Mouse (Mus musculus) urinary bladder, postnatal 14 days (tissue): Measurements from ENCODE around the gene Ccl1.

Experiments
- DNase-seq: peaks from one replicate; pipeline ENCODE4 v3.0.0; 2021; ENCODE audit warnings: low spot score

Gene Ccl1

DNA sequence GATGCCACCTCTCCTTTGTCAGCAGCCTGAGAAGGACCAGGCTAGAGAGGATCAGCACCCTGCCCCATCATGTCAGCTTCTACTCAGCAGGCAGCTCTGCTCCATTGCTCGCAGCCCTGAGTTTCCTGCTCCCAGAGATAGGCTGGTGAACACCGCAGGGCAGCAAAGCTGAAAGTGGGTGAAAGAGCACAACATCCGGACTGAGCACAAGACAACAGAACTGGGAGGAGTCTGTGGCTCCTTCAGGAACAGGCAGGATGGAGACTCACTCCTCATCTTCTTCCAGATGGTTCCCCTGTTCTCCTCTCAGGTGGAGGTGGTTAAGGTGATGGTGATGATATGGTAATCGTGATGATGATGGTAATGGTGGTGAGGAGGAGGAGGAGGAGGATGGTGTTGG is at the start of gene Ccl1:
Gene Ccl1, minus strand, starts transcription at position 101 of the 400 bp plus-strand sequence.
- DNase-seq: no peak

DNA sequence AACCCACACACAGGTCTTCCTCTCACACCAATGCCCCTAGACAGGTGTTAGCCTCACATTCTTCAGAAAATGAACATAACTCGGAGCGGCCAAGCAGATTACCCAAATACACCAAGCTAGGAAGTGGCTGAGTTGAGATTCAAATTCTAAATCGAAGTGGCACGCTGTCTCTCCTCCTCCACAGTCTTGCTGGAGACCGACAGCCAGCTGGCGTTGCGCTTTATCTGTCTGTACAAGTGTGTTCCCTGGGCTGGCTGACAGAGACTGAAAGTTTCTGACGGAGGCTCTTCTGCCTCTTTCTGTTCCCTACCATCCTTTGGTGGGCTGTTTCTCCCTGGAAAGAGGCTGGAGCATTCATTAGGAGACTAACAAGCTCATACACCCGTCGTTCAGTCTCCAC is 45.5 kb upstream of the Ccl1 start:
- DNase-seq: no peak

DNA sequence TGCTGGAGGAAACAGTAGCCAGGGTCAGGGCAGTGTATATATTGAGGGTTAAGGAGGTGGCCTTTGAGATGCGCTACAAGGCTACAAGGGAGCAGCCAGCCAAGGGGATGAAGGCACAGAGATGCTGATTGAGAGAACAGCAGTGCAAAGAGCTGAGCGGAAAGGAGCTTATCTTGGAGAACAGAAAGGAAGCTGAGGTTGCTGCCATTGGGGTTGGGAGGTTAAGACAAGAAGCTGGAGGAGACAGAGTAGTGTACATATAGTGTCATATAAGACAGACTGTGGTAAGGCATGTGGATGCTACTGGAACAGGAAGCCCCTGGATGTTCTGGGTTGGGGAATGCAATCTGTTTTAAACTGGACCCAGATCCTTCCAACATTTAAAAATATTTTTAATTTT is 35.4 kb upstream of the Ccl1 start:
- DNase-seq: no peak

DNA sequence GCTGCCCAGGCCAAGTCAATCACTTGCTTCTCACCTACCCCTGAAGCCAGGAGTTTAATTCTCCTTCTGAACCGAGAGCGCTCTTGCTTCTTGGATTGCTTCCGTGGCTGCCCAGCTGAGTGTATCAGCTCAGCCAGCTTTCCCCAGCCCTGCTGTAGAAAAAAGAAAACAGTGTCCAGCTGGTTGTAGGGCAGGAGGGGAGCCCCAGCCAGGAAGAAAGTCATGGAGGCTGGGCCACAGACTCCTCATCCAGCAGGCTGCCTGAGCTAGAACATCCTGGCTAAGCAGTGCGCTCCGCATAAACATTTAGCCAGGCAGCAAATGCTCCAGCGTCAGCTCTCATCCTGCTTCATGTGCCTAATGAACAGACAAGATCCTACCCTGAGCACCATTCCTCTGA is 34.9 kb upstream of the Ccl1 start:
- no peak for DNase-seq

DNA sequence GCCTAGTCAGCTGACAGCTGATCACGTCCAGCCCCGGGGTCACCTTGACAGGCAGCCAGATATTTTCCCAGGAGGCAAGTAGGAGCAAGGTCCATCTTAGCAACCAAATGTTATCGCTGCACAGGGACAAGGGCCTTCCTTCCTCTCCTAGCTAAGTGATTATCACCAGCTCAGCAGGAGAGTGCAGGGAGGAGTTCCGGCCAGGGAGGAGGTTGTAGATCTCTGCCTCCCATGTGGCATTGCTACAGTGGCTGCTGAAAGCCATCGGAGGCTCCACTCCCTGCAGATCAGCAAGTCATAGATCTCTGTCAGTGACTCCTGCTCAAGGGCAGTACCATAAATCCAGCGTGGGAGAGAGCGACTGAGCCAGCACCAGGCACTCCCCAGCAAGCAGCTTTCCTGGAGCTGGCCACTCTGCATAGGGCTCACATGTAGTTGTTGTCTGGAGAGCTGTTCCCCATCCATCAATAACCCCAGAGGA is 34.5 kb upstream of the Ccl1 start:
- DNase-seq: no peak

DNA sequence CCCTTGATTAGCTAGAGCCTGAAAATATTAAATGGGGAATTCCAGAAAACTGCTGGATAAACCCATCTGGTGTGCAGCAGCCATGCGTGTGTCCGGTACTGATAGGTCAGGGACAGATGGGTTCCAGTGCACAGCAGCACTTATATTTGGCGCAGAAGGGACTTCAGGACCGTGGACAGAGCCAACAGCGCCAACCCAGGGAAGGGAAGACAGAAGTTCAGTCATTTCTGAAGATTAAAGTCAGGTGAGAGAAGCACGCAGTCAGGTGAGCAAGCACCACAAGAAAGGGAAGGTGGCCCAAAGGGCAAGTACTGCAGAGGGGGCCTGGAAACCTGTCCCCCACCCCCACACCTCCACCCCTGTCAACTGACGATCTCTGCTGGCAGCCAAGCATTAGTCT is 7.7 kb upstream of the Ccl1 start:
- no peak for DNase-seq

DNA sequence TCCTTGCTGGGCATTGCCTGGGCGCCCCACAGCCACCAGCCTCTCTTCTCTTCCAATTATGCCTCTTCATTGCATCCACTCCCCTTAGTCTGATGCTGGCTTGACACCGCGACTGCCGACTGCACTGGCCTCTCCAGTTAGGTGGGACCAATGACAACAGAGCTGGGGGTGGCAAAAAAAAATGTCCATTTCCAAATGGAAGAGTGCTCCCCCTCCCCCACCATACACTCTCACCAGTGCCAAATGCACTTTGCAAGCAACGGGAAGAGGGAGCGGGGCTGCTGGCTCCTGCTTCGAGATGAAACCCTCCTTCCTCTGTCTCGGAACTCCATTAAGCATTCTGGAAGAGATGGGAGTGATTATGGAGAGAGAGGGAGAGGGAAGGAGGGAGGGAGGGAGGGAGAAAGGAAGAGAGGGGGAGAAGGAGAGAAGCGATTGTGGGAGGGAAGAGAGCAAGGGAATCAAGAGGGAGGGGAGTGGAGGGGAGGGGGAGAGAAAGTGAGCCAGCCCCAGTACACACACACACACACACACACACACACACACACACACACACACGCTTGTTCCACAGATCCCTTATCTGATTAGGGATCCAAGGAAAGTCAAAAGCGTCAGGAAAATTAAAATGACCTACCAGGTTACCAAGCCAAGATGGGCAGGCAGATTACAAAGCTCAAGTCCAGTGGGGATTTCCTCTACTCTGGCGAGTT is 5.0 kb upstream of the Ccl1 start:
- DNase-seq: no peak

DNA sequence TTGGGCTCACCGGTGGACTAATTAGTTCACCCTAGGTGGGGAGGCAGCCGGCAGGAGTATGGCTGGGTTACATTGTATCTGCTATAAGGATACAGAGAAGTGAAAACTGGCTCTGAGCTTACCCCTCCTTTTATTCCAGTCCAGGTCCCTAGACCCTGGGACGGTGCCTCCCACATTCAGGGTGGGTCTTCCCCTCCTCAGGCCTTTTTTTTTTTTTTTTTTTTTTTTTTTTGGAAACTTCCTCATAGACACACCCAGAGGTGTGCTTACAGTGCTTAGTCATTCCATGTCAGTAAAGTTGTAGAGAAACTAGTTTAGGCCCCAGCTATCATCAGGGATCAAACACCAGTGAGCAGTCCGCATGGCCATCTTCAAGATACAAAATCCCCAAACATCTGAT is 7.6 kb downstream of the Ccl1 start:
- no peak for DNase-seq

DNA sequence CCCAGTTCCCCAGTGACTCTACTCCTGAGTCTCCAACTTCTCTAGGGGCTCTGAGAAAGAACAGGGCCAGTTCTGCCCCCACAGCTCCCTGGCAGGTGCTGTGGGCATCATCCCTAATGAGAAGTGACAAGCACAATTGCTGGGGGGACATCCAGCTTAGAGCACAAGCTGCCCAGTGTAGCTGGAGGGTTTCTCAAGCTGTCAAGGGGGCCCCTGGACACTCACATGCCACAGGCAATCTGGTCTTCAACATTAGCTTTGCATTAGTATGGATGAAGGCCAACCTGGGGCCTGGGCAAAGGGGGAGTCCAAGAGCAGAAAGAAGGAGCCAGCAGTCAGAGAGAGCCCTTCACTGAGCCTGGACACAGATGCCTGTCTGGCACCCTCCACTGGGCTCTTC is 14.6 kb downstream of the Ccl1 start:
- no peak for DNase-seq

DNA sequence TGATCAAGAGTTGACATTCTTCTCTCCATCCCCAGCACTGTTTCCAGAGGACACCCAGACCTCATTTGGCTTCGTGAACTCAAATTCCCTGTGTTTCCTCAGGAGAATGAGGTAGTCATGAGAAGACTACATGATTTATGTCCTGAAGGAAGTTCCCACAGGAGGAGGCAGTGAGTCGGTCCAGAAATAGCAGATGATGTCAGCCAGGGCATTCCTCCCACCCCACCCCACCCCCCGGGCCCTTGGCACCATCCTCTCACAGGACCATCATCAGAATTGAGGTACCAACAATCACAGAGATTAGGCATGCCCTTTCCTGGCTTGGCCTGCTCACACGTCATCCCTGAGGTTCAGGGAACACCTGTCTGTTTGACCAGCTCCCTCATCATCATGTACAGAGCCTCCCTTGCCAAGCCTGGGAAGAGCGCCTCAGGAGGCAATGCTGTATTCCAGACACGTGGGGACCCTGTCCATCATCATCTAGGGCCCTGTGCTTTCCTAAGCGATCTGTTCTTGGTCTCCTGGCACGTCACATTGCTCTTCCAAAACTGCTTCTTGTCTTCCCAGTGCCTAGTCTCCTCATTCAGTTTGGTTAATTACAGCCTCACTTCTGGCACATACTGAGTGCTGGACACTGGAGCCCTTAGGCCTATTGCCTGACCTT is 31.2 kb downstream of the Ccl1 start:
- no peak for DNase-seq

DNA sequence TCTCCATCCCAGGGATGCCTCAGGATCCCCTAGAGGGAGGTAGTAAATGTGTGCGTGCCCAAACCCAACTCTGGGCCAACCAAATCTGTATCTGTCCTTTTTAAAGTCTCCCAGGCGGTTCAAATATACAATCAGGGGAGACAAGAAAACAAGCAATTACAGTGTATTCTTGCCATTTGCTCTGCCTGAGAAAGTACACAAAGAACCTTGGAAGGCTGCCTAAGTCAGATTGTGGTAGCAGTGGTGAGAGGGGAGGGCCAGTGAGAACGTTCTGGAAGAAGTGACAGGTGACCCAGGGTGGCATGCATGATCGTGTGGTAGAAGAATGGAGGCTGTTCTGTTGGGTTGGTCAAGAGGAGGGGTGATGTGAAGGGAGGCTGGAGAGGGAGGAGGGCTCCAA is 46.4 kb downstream of the Ccl1 start:
- no peak for DNase-seq

DNA sequence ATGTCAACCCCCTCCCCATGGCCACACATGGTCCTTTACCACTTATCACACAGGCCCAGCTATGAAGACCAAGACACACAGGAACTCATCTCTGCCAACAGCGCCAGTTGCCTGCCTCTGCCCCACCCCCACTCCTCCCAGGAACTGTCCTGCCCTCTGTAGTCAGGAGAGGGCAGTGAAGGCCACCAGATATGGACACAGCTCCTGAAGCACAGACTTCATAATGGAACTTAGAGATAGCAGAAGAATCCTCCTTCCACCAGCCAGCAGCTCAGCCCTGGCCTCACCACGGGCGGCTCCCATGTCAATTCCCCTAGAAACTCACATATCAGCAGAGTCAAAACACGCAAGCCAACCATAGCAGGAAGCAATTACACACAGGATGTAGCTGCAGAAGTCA is 49.9 kb downstream of the Ccl1 start:
- peak; percentile 17 for DNase-seq

DNA sequence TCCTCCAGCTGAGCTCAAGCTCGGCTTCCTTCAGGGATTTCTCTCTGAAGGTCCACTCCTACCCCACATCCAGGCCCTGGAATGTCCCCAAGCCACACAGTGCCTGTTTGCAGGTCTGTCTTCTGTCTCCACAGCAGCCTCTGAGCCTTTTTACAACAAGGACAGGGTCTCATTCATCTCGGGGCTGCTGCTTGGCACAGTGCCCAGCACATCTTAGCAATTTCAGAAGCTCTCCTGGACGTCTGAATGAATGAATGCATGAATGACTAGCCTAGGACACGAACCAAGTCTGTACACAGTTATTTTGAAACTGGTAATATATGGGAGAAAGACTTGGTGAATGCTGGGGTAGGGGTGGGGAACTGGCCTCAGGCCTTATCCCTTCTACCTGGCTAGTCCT is 52.1 kb downstream of the Ccl1 start:
- DNase-seq: no peak

DNA sequence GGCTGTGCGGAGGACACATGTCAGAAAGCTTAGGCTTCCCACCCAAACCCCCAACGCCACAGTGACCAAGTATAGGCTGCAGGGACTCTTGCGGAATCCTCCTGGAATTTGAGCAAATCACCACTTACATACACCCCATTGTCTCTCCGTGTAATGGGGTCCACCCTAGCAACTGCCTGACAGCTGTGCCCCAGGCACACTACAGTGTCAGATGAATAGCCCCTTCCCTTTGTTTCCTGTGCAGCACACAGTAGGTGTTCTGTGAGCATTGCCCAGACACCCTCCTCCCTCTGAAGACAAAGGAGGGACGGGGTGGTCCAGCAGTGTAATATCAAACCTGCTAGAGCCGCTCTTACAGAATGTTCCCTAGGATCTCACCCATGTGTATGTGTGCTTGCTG is 54.2 kb downstream of the Ccl1 start:
- no peak for DNase-seq

DNA sequence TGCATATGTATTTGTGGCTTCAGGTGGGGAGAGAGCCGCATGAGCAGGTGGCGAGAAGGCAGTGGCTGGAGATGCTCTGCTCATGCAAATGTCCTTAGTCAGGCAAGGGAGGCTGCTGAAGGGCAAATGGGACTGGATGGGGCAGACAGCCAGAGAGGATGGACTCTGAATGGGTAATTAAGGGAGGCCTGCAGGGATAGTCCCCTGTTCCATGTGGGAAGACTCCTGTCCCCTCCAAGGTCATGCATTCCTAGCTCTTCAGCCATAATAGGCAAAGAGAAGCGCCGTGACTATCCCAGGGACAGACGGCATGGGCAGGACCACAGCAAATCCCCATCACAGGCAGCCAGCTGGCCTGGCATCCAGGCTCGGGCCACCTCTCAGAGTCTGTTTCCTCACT is 55.5 kb downstream of the Ccl1 start:
- no peak for DNase-seq

DNA sequence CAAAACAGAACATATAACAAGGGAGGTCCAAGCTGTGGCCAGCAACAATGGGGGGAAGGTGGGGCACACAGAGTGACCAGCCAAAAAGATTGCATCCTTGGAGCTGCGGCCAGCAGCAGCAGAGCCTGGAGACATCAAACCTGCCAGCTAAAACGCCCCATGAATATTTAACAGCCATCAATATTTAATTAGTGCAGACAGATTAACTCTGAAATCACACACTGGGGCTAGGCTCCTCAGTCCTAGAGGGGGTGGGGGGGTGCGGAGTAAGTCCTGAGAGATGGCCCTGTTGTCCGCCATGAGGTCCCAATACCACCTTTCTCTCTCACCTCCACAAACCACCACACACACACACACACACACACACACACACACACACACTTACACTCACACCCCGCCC is 68.1 kb downstream of the Ccl1 start:
- DNase-seq: no peak

DNA sequence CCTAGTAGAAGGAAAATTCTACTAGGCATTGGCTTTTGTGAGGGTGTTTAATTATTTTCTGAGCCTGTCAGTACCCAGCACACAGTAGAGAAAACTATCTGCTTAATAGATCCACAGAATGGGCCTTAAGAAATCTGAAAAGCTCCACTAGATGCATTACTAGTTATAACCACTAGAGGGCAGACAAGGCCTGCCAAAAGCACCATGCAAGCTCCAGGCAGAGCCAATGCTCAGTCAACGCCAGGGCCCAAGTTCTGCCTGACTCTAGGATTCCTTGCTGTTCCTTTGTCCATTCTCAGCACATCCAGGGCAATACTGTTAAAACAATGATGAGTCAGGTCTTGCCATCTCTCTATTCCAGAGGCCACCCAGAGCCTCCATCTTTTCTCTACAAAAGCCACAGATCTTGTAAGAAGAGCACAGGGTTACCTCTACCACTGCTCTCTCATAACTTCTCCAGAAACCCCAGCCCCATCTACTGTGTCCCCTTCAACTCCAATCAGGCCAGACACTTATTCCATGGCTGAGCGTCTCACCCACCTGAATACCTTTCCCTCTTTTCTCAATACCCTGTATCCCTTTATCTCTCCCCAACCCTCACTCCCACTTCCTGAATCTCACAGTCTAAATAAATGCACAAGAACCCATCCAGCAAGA is 69.8 kb downstream of the Ccl1 start:
- DNase-seq: peak; percentile 12

DNA sequence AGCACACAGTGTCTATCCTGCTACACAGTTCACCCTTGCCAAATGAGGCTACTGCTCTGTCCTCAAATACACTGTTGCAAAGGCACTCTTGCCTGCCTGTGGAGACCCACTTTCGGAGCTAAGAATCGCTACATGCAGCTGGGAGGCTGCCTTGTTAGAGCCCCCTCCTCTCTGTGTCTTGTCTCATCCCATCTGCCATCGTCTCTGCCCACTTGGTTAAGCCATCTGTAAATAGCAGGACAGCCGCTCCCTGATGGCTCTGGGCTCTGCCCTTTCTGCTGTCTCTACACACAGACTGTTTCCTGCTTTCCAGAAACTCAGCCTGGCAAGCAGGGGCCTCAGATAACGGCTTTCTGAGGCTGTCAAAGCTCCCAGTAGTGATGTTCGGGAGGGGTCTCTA is 71.5 kb downstream of the Ccl1 start:
- no peak for DNase-seq

DNA sequence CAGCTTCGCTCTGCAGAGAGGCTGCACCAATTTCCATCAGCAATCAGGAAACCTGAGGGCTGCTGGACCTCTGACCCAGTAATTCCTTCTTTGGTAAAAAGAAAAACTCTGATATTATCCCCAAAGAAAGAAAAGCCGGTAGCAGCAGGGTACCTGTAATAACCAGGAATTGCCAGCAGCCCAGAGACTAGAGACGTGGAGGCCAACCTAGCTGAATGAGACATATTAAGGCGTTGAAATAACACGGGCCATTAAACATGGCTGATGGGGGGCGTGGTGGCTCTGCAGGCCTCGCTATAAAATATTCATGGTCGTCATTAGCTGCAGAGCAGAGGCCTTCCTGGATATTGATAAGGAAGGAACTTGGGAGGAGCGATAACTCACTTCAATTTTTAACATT is 78.5 kb downstream of the Ccl1 start:
- DNase-seq: no peak

DNA sequence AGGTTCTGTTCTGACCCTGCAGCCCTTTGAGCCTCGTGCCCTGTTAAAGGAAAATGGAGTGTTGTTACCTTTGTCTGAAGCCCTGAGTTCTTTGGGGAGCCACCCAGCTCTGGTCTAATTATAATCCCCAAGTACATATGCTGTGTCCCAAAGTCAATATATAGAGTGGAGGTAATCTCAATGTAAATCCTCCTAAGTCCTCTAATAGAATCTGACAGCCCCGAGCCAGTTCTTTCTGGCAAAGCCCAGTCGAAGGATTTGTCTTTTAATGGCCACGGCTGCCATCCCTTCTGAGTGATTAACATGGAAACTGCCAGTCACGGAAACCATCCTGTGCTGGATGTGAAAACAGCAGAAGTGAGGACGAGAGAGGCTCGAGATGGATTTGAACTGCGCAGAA is 79.6 kb downstream of the Ccl1 start:
- DNase-seq: no peak

DNA sequence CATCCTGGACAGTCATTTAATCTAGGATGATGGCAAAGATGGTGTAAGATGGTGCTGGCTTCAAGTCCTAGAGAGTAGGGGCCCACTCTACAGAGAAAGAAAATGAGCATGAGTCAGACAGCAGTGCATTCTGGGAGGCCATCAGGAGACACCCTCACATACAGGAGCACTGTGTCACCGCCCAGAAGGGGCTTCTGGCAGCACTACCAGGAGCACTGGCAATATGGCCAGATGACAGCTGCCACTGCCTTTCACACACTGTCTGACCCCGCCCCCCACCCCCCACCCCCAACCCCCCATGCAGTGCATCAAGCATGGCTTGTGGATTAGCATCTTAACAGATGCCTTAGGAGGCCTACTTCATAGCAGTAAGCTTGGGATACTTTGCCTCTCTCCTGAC is 89.0 kb downstream of the Ccl1 start:
- DNase-seq: no peak

DNA sequence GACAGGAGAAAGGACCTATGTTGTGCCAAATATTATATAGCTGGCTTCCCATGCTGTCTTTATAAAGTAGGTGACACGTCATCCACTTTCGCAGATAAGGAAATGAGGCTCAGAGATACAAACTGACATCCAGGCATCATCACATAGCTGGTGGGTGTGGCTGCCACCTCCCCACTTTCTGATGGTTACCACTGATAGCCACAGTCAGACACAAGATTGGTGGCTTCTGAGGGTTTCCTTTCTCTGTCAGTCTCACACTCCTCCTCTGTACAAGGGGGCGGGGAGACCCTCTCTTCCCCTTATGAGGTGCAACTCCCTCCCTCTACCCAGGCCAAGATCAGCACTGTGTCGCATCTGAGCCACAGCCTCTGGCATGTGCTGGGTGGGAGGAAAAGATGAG is 91.1 kb downstream of the Ccl1 start:
- no peak for DNase-seq

DNA sequence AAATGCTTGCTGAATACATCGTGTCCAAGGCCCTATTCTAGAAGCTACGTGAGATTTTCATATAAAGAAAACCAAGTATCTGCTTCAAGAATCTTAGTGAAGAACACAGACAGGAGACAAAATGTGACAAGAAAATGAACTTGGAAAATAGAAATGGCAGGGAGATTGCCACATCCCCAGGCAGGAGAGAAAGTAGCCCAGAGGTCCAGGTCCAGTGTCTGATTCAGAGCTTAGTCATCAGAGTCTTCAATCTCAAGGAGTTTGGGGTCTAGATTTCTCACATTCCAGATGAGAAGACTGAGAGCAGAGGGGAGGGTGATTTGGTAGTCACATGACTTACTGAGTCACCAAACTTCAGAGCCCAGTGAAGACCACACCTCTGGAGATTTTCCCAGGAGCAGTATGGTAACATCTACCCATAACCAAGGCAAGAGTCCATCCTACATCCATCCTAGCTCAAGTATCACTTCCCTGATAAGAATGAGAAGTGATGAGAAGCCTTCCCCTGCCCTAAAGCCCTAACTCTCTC is 98.5 kb downstream of the Ccl1 start:
- DNase-seq: no peak
